21 mouse cellular contexts compared by ENCODE assay signal in the genomic region with DNA sequence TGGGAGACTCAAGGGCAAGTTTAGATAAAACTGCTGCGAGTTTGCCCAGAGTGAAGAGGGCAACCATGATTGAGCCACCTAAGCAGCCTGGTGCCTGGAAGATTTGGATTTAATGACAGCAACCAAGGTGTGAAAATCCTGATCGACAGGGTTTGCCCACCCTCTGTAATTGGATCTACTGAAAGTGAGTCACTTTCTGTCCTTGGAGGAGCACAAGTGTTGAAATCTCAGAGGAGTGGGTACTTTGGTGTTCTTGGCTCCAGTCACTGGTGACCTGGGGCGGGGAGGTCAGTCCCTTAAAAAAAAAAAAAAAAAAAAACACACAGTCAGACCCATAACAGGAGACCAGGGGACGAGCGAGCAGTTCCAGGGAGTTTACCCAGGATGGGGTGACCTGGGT.
DNase-seq lines count a peak whose midpoint lies in the region; ATAC-seq and TF ChIP-seq lines count a peak whose summit lies in the region.
"Had no signal": no experiment of that assay in that cellular context is flagged by ENCODE, and none has a peak within 500 bp of the region (broad histone marks: within the 10 kb centered on the region; RNA-seq: fewer than 3 reads in every experiment).

No protein-coding gene starts in this region.

- H3K27ac ChIP-seq in heart, postnatal 0 days (ENCODE audit: low read depth): no peak overlapping the region
- no peak overlapping the region for H3K27ac ChIP-seq in heart, adult 2 months
- H3K27ac ChIP-seq in midbrain, embryonic 15.5 days: no peak overlapping the region
- H3K27ac ChIP-seq: embryonic facial prominence, embryonic 13.5 days; forebrain, embryonic 13.5 days; hindbrain, embryonic 10.5 days; hindbrain, embryonic 14.5 days had no signal

- no peak for TF ChIP-seq CTCF in heart, postnatal 0 days (IDR thresholded peaks at IDR 0.05; ENCODE audit: low read depth)
- no peak for TF ChIP-seq CTCF in heart, adult 2 months (IDR thresholded peaks at IDR 0.05)

- peaks cover 12% of the 10 kb centered on the region; the same call in 1 of the 2 replicates for H3K36me3 ChIP-seq in heart, postnatal 0 days (replicated peaks; ENCODE audit: control insufficient read depth, insufficient read depth, low read length)
- no peaks in the 10 kb centered on the region for H3K36me3 ChIP-seq in heart, adult 2 months (ENCODE audit: control insufficient read depth, insufficient read depth, low read length)
- peaks cover 16% of the 10 kb centered on the region; the same call in 1 of the 2 replicates for H3K36me3 ChIP-seq in midbrain, embryonic 15.5 days (replicated peaks)

- no peak overlapping the region for H3K4me3 ChIP-seq in heart, postnatal 0 days (ENCODE audit: low read depth, low read length)
- H3K4me3 ChIP-seq in heart, adult 2 months: no peak overlapping the region
- H3K4me3 ChIP-seq in midbrain, embryonic 15.5 days: no peak overlapping the region
- H3K4me3 ChIP-seq: embryonic facial prominence, embryonic 13.5 days; forebrain, embryonic 13.5 days; heart, embryonic 15.5 days; hindbrain, embryonic 10.5 days had no signal

- TF ChIP-seq POLR2A in heart, adult 2 months (IDR thresholded peaks at IDR 0.05; ENCODE audit: insufficient read depth, low read depth, low read length): no peak

- no peaks in the 10 kb centered on the region for H3K9me3 ChIP-seq in heart, postnatal 0 days (replicated peaks; ENCODE audit: control insufficient read depth, low read length)
- no peaks in the 10 kb centered on the region for H3K9me3 ChIP-seq in midbrain, embryonic 15.5 days
- H3K9me3 ChIP-seq: embryonic facial prominence, embryonic 13.5 days; forebrain, embryonic 13.5 days; heart, embryonic 15.5 days had no signal

- ATAC-seq in heart, postnatal 0 days (ENCODE audit: insufficient read depth, low read depth): peak; percentile 11; the same call in 1 of the 2 replicates
- ATAC-seq in midbrain, embryonic 15.5 days (replicated peaks): no peak
- ATAC-seq: forebrain, embryonic 13.5 days; forebrain, postnatal 0 days; Patski had no signal

- 28% methylated on average over 5 of the region's 5 CpGs for WGBS in heart, postnatal 0 days
- WGBS in heart, adult 2 months: 43% methylated on average over 5 of the region's 5 CpGs
- WGBS in midbrain, embryonic 15.5 days: 82% methylated on average over 5 of the region's 5 CpGs

- no peaks in the 10 kb centered on the region for H3K79me2 ChIP-seq in heart, adult 2 months (replicated peaks; ENCODE audit: control insufficient read depth, insufficient read depth, low read length)

- H3K4me1 ChIP-seq in heart, postnatal 0 days (ENCODE audit: control insufficient read depth, insufficient read depth): no peaks in the 10 kb centered on the region
- H3K4me1 ChIP-seq in heart, adult 2 months (ENCODE audit: control insufficient read depth, insufficient read depth, low read length): no peaks in the 10 kb centered on the region
- H3K4me1 ChIP-seq in midbrain, embryonic 15.5 days: no peaks in the 10 kb centered on the region
- H3K4me1 ChIP-seq: embryonic facial prominence, embryonic 13.5 days; forebrain, embryonic 13.5 days; hindbrain, embryonic 10.5 days had no signal

- H3K4me2 ChIP-seq in heart, postnatal 0 days (ENCODE audit: low read depth, low read length): no peak overlapping the region
- H3K4me2 ChIP-seq in midbrain, embryonic 15.5 days: no peak overlapping the region
- H3K4me2 ChIP-seq: embryonic facial prominence, embryonic 13.5 days; forebrain, embryonic 13.5 days; heart, embryonic 11.5 days; heart, embryonic 15.5 days; hindbrain, embryonic 14.5 days had no signal

- TF ChIP-seq EP300 in heart, postnatal 0 days (IDR thresholded peaks at IDR 0.05; ENCODE audit: low read depth): no peak
- no peak for TF ChIP-seq EP300 in heart, adult 2 months (IDR thresholded peaks at IDR 0.05; ENCODE audit: insufficient read depth, low read depth, low read length)

- no peaks in the 10 kb centered on the region for H3K27me3 ChIP-seq in heart, postnatal 0 days (ENCODE audit: control insufficient read depth, insufficient read depth, low read length)
- H3K27me3 ChIP-seq in heart, adult 2 months (ENCODE audit: control insufficient read depth, insufficient read depth, low read length): no peaks in the 10 kb centered on the region
- H3K27me3 ChIP-seq in midbrain, embryonic 15.5 days (replicated peaks): no peaks in the 10 kb centered on the region
- H3K27me3 ChIP-seq: CH12.LX; embryonic facial prominence, embryonic 13.5 days; forebrain, embryonic 13.5 days; heart, embryonic 15.5 days; Patski had no signal

- no peak overlapping the region for H3K9ac ChIP-seq in heart, postnatal 0 days (replicated peaks; ENCODE audit: low read depth, low read length)
- no peak overlapping the region for H3K9ac ChIP-seq in heart, adult 2 months (ENCODE audit: low read depth, low read length)
- H3K9ac ChIP-seq in midbrain, embryonic 15.5 days: no peak overlapping the region
- H3K9ac ChIP-seq: embryonic facial prominence, embryonic 13.5 days; forebrain, embryonic 13.5 days; forebrain, postnatal 0 days; heart, embryonic 15.5 days; hindbrain, embryonic 14.5 days had no signal

- intact Hi-C loops in heart, adult 2 months (cut with DNase I): loop anchor here (5.0 kb wide), 3 partner anchors 75 to 275 kb away; partner anchors contain the start of gene Ccdc6
- intact Hi-C loops in gastrocnemius, postnatal 14 days (cut with DNase I; ENCODE audit: low total_unique reads): no loop called here

- no peak for DNase-seq in heart, postnatal 0 days (ENCODE audit: low spot score)
- no peak for DNase-seq in heart, adult 2 months
- DNase-seq in gastrocnemius, postnatal 14 days: peak; percentile 15
- peak; percentile 13 for DNase-seq in lung, postnatal 14 days
- no peak for DNase-seq in layer of hippocampus, postnatal 14 days (ENCODE audit: low spot score in 2 of 2)
- DNase-seq: adrenal gland, adult 2 months; adrenal gland, postnatal 25 days; cerebellum, adult 18-20 months; cerebellum, adult 9-11 months; cerebellum, postnatal 36 days; forebrain, postnatal 0 days; heart, adult 18-20 months had no signal

Comparison
In these comparisons a context has a peak if more than half of its experiments do, and no peak if none do; other contexts are left out.
1. DNase-seq: peak in gastrocnemius, postnatal 14 days (single experiment) and lung, postnatal 14 days (single experiment); none in heart, postnatal 0 days (single experiment), heart, adult 2 months (0 of 2) and layer of hippocampus, postnatal 14 days (0 of 2).